Mouse (Mus musculus): Measurements from ENCODE around the gene Slc12a3. TPM values are rescaled to one million over a fixed set of nuclear protein-coding genes. Genes with fewer than 3 reads are reported as not detected.

Slc12a3 gene
- polyA plus RNA-seq, 1 experiment, result 0.22 TPM

DNA sequence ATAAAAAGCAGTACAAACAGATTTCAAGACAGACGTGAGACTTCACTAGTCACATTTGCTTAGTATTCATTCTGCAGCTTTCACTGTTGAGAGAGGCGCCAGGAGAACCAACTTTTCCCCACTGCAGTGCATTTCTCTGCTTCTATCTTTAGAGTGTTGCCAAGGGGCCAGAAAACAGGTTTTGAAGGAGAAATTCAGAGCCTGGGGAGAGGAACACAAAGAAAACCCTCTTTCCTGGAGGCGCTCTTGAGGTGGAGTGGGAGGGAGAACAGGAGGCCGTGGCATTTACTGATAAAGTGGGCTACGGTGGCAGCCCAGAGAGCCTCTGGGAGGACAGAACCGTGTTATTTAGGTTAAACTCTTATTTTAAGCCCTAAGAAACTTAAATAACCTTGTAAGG, 33.3 kb upstream of the Slc12a3 start:
- Histone ChIP-seq H3K4me1 (ENCODE audit: control insufficient read depth, insufficient read depth, insufficient read length, low read length) (no peaks in the 10 kb centered on the region), H3K27me3 (ENCODE audit: control insufficient read depth, insufficient read depth, low read length) (no peaks in the 10 kb centered on the region), H3K36me3 (ENCODE audit: control insufficient read depth, insufficient read depth, low read length) (peaks cover 8% of the 10 kb centered on the region), H3K27ac (ENCODE audit: insufficient read depth, low read depth, low read length) (no peak overlapping the region), H3K4me3 (ENCODE audit: low read depth, low read length) (no peak overlapping the region)
- TF ChIP-seq POLR2A (IDR thresholded peaks at IDR 0.05; ENCODE audit: low read depth, low read length) (no peak), CTCF (IDR thresholded peaks at IDR 0.05; ENCODE audit: extremely low read depth, insufficient read length, insufficient replicate concordance, low read depth, low read length) (no peak)
- WGBS, result 88% methylated on average over 6 of the region's 6 CpGs

GRCm38 (mm10) chr8:94296312-94296991, 32.5 kb upstream of the Slc12a3 start:
- 78% methylated on average over 9 of the region's 9 CpGs for WGBS
- TF ChIP-seq CTCF (IDR thresholded peaks at IDR 0.05; ENCODE audit: extremely low read depth, insufficient read length, insufficient replicate concordance, low read depth, low read length) (no peak), POLR2A (IDR thresholded peaks at IDR 0.05; ENCODE audit: low read depth, low read length) (no peak)
- H3K27me3 ChIP-seq (ENCODE audit: control insufficient read depth, insufficient read depth, low read length), result no peaks in the 10 kb centered on the region
- H3K4me3 ChIP-seq (ENCODE audit: low read depth, low read length), result no peak overlapping the region
- peaks cover 10% of the 10 kb centered on the region for H3K36me3 ChIP-seq (ENCODE audit: control insufficient read depth, insufficient read depth, low read length)
- H3K27ac ChIP-seq (ENCODE audit: insufficient read depth, low read depth, low read length), result no peak overlapping the region
- H3K4me1 ChIP-seq (ENCODE audit: control insufficient read depth, insufficient read depth, insufficient read length, low read length), result no peaks in the 10 kb centered on the region

- H3K27ac ChIP-seq (ENCODE audit: insufficient read depth, low read depth, low read length), result no peak overlapping the region
- H3K4me1 ChIP-seq (ENCODE audit: control insufficient read depth, insufficient read depth, insufficient read length, low read length), result no peaks in the 10 kb centered on the region
- no peak overlapping the region for H3K4me3 ChIP-seq (ENCODE audit: low read depth, low read length)
- TF ChIP-seq POLR2A (IDR thresholded peaks at IDR 0.05; ENCODE audit: low read depth, low read length) (no peak), CTCF (IDR thresholded peaks at IDR 0.05; ENCODE audit: extremely low read depth, insufficient read length, insufficient replicate concordance, low read depth, low read length) (no peak)
- H3K36me3 ChIP-seq (ENCODE audit: control insufficient read depth, insufficient read depth, low read length), result peaks cover 15% of the 10 kb centered on the region
- WGBS, result 82% methylated on average over 6 of the region's 6 CpGs
- H3K27me3 ChIP-seq (ENCODE audit: control insufficient read depth, insufficient read depth, low read length), result no peaks in the 10 kb centered on the region
These were observed 31.9 kb upstream of the Slc12a3 start for GRCm38 (mm10) chr8:94297101-94297500.

DNA sequence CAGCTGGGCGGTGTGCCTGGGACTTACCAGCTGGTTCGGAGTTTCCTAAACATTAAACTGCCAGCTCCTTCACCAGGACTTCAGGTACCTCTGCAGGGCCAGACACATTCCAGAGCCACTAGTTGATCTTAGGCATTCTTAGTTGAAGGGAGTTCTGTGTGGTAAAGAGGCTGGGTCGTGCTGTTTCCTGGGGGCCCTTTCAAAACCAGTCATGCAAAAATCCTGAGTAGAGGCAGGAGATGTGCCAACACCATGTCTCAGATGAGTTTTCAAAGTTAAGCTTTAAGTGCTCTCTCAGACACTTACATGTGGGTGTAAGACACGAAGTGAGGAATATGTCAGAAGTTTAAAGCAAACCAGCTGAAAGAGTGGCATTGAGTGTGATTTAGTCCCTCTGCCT, 28.2 kb upstream of the Slc12a3 start:
- peaks cover 10% of the 10 kb centered on the region for H3K4me1 ChIP-seq (ENCODE audit: control insufficient read depth, insufficient read depth, insufficient read length, low read length)
- H3K4me3 ChIP-seq (ENCODE audit: low read depth, low read length), result no peak overlapping the region
- H3K27me3 ChIP-seq (ENCODE audit: control insufficient read depth, insufficient read depth, low read length), result no peaks in the 10 kb centered on the region
- no peak for TF ChIP-seq POLR2A (IDR thresholded peaks at IDR 0.05; ENCODE audit: low read depth, low read length)
- TF ChIP-seq CTCF (IDR thresholded peaks at IDR 0.05; ENCODE audit: extremely low read depth, insufficient read length, insufficient replicate concordance, low read depth, low read length), result no peak
- H3K36me3 ChIP-seq (ENCODE audit: control insufficient read depth, insufficient read depth, low read length), result peaks cover 24% of the 10 kb centered on the region
- 83% methylated on average over 4 of the region's 4 CpGs for WGBS
- no peak overlapping the region for H3K27ac ChIP-seq (ENCODE audit: insufficient read depth, low read depth, low read length)

DNA sequence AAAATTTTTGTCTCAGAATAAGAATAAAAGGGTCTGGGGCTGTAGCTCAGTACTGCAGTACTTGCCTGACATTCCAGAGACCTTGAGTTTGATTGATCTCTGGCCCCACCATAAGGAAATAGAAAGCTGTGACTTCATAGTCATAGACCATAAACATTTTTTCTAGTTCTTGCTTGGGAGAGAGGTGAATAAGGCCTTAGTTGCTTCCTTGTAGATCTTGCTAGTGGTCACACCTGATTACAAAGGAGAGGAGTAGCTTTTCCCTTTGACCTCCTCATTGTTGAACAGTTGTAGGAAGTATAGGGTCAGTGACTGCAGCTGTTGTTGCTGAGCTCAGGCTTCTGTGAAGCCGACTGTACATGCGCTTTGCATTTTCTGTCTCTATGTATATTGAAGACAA, 24.6 kb upstream of the Slc12a3 start:
- Histone ChIP-seq H3K36me3 (ENCODE audit: control insufficient read depth, insufficient read depth, low read length) (peaks cover 30% of the 10 kb centered on the region), H3K4me3 (ENCODE audit: low read depth, low read length) (no peak overlapping the region), H3K4me1 (ENCODE audit: control insufficient read depth, insufficient read depth, insufficient read length, low read length) (peaks cover 17% of the 10 kb centered on the region), H3K27ac (ENCODE audit: insufficient read depth, low read depth, low read length) (peak overlapping the region; percentile 13), H3K27me3 (ENCODE audit: control insufficient read depth, insufficient read depth, low read length) (no peaks in the 10 kb centered on the region)
- TF ChIP-seq CTCF (IDR thresholded peaks at IDR 0.05; ENCODE audit: extremely low read depth, insufficient read length, insufficient replicate concordance, low read depth, low read length), result no peak
- WGBS, result 57% methylated on average over 2 of the region's 2 CpGs

DNA sequence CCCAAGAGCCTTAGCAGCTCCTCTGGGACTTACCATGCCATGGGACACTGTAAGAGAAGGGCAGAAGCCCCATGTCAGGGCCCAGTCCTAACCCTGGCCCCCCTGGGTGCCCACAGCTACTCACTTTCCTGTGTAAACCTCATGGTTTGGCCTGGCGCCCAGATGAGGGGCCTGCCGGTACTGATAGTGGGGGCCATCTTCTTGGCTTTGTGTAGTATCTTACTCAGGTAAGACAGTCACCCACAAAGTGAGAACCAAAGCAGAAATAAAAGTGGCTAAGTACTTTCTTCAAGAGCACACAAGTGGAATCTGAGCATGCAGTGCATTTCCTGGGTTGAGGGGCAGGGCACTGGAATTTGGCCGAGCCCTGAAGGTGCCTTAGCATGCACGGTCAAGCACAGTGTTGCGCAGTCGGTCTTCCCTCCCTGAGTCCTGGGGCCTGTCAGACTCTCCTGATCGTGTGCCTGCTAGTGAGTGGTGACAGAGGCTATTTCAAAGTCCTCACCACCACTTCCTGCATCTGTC, 21.9 kb upstream of the Slc12a3 start:
- Histone ChIP-seq H3K4me1 (ENCODE audit: control insufficient read depth, insufficient read depth, insufficient read length, low read length) (peaks cover 17% of the 10 kb centered on the region), H3K27ac (ENCODE audit: insufficient read depth, low read depth, low read length) (peak overlapping the region; percentile 60), H3K27me3 (ENCODE audit: control insufficient read depth, insufficient read depth, low read length) (no peaks in the 10 kb centered on the region), H3K4me3 (ENCODE audit: low read depth, low read length) (no peak overlapping the region), H3K36me3 (ENCODE audit: control insufficient read depth, insufficient read depth, low read length) (peaks cover 30% of the 10 kb centered on the region)
- 35% methylated on average over 7 of the region's 7 CpGs for WGBS
- no peak for TF ChIP-seq POLR2A (IDR thresholded peaks at IDR 0.05; ENCODE audit: low read depth, low read length)
- TF ChIP-seq CTCF (IDR thresholded peaks at IDR 0.05; ENCODE audit: extremely low read depth, insufficient read length, insufficient replicate concordance, low read depth, low read length), result no peak

DNA sequence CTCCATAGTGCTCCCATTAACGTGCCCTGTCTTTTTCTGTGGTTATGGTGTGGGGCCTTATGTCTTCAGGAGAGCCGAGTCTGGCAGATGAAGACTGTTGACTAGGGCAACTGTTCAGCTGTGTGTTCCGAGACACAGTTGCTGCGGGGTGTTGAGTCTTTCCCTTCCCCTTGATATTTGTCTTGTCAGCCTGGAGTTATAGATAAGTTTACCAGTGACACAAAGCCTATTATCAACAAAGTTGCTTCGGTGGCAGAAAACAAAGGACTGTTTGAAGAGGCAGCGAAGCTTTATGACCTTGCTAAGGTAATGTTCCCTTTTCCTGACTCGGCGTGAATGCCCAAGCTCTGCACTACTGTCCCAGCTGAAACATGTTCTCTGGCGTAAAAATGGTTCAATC, 21.3 kb upstream of the Slc12a3 start:
- Histone ChIP-seq H3K4me1 (ENCODE audit: control insufficient read depth, insufficient read depth, insufficient read length, low read length) (peaks cover 17% of the 10 kb centered on the region), H3K4me3 (ENCODE audit: low read depth, low read length) (no peak overlapping the region), H3K36me3 (ENCODE audit: control insufficient read depth, insufficient read depth, low read length) (peaks cover 27% of the 10 kb centered on the region), H3K27me3 (ENCODE audit: control insufficient read depth, insufficient read depth, low read length) (no peaks in the 10 kb centered on the region), H3K27ac (ENCODE audit: insufficient read depth, low read depth, low read length) (peak overlapping the region; percentile 60)
- WGBS, result 48% methylated on average over 9 of the region's 9 CpGs
- TF ChIP-seq POLR2A (IDR thresholded peaks at IDR 0.05; ENCODE audit: low read depth, low read length) (no peak), CTCF (IDR thresholded peaks at IDR 0.05; ENCODE audit: extremely low read depth, insufficient read length, insufficient replicate concordance, low read depth, low read length) (no peak)
